Mouse (Mus musculus) embryonic facial prominence, embryonic 11.5 days (tissue): ENCODE measurements around the gene Utp14b. TPM values are rescaled to one million over a fixed set of nuclear protein-coding genes. Genes with fewer than 3 reads are reported as not detected.

ENCODE experiments used
- ATAC-seq: fragments of 200-750 bp; cut with Nextera tagmentation; replicated peaks from 2 replicates; pipeline ENCODE4 v1.8.0; 2017; ENCODE audit warnings: low read depth; ENCODE audit not compliant: insufficient number of reproducible peaks, low FRiP score, low TSS enrichment
- DNase-seq: peaks from one replicate; pipeline ENCODE4 v3.0.0-alpha.2; 2015; ENCODE audit warnings: low spot score
- H3K27ac ChIP-seq: fragments of 300-500 bp; sonication (generic); replicated peaks from 2 replicates; pipeline ENCODE4 v1.5.1; 2014; ENCODE audit warnings: mild to moderate bottlenecking, low read depth, low read length, control low read depth
- H3K27me3 ChIP-seq: fragments of 300-500 bp; sonication (generic); 2 replicates; pipeline ENCODE4 v1.6.1; 2014; ENCODE audit warnings: mild to moderate bottlenecking, low read length, moderate library complexity, mixed read lengths; ENCODE audit not compliant: control insufficient read depth, insufficient read depth
- H3K36me3 ChIP-seq: fragments of 300-500 bp; sonication (generic); replicated peaks from 2 replicates; pipeline ENCODE4 v1.6.1; 2014; ENCODE audit warnings: low read depth, mild to moderate bottlenecking, low read length, moderate library complexity, mixed read lengths; ENCODE audit not compliant: control insufficient read depth, insufficient read depth
- H3K4me1 ChIP-seq: fragments of 300-500 bp; sonication (generic); 2 replicates; pipeline ENCODE4 v1.6.1; 2014; ENCODE audit warnings: low read length, mixed read lengths; ENCODE audit not compliant: control insufficient read depth, insufficient read depth
- H3K4me2 ChIP-seq: fragments of 300-500 bp; sonication (generic); 2 replicates; pipeline ENCODE4 v1.6.1; 2014; ENCODE audit warnings: low read depth, mild to moderate bottlenecking, control low read depth, low read length, moderate library complexity
- H3K4me3 ChIP-seq: fragments of 300-500 bp; sonication (generic); 2 replicates; pipeline ENCODE4 v1.5.1; 2014; ENCODE audit warnings: low read depth, low read length, control low read depth
- H3K9ac ChIP-seq: fragments of 300-500 bp; sonication (generic); replicated peaks from 2 replicates; pipeline ENCODE4 v1.6.1; 2014; ENCODE audit warnings: mild to moderate bottlenecking, control low read depth, low read length
- H3K9me3 ChIP-seq: fragments of 300-500 bp; sonication (generic); replicated peaks from 2 replicates; pipeline ENCODE4 v1.6.1; 2016; ENCODE audit warnings: mild to moderate bottlenecking, low read length, inconsistent platforms, mixed read lengths; ENCODE audit not compliant: control insufficient read depth
- WGBS: fragments of 180-500 bp; shearing (Covaris S2); extraction: QIAGEN DNeasy Blood & Tissue Kit; methylation state at CpG from one replicate; pipeline ENCODE4 v1.1.7; 2014; 5-methylcytosine and 5-hydroxymethylcytosine counted together
- polyA plus RNA-seq: library from polyadenylated mRNA; unstranded; fragments of >200 nt; fragmentation: Nextera tagmentation; extraction: Ambion mirVana; gene quantifications from 2 replicates; pipeline ENCODE4 v1.2.1, GENCODE M21; 2014

The Utp14b gene
- polyA plus RNA-seq, 1 experiment from 2014 or later, result 6.6 TPM

DNA sequence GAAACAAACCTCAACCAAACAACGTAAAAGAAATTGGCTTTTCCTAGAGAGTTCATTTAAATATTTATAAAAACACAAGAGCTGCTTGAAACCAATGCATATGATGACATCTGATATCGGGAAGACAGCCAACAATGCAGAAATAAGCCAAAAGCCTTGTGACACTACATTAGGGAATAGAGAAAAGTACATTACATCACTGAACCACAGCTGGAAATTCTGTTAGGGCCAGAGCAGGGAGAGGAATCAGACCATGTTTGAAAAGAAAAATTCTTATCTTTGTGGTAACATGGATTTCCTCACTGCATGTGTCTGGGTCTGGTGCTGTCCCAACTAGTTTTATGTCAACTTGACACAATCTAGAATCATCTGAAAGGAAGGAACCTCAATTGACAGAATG, 15.6 kb upstream of the Utp14b start:
- Histone ChIP-seq H3K4me3 (no peak overlapping the region), H3K27me3 (no peaks in the 10 kb centered on the region), H3K4me1 (no peaks in the 10 kb centered on the region), H3K4me2 (no peak overlapping the region), H3K27ac (no peak overlapping the region), H3K36me3 (no peaks in the 10 kb centered on the region), H3K9ac (no peak overlapping the region), H3K9me3 (no peaks in the 10 kb centered on the region)
- no peak for ATAC-seq
- no peak for DNase-seq
- 86% methylated on average over 2 of the region's 2 CpGs for WGBS

DNA sequence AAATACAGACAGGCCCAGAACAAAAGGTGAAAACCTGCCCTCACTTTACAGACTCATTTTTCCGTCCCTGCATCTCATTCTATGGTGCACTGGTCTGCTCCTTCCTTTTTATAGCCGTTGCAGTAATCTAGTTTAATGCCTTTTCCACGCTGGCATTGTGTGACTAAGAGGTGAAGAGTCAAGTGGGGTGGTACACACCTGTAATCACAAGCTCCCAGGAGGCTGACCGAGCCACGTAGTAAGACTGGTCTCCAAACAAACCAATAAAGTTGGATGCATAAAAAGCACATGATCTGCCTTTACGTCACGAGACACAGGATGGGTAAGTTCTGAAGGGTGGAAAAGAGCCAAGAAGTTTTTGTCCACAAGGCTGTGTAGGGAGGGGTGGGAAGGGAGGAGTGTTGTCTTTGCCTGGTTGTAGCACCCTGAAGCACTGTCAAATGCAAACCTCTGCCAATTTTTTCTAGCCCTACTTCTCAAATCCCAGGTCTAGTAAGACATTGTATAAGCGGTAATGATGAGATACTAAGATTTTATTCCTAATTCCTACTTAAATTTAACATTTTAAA, 10.4 kb upstream of the Utp14b start:
- Histone ChIP-seq H3K4me3 (no peak overlapping the region), H3K9ac (no peak overlapping the region), H3K27me3 (no peaks in the 10 kb centered on the region), H3K4me1 (no peaks in the 10 kb centered on the region), H3K9me3 (no peaks in the 10 kb centered on the region), H3K27ac (no peak overlapping the region), H3K36me3 (no peaks in the 10 kb centered on the region), H3K4me2 (no peak overlapping the region)
- DNase-seq (peak; percentile 2), ATAC-seq (no peak)
- 57% methylated on average over 8 of the region's 8 CpGs for WGBS

DNA sequence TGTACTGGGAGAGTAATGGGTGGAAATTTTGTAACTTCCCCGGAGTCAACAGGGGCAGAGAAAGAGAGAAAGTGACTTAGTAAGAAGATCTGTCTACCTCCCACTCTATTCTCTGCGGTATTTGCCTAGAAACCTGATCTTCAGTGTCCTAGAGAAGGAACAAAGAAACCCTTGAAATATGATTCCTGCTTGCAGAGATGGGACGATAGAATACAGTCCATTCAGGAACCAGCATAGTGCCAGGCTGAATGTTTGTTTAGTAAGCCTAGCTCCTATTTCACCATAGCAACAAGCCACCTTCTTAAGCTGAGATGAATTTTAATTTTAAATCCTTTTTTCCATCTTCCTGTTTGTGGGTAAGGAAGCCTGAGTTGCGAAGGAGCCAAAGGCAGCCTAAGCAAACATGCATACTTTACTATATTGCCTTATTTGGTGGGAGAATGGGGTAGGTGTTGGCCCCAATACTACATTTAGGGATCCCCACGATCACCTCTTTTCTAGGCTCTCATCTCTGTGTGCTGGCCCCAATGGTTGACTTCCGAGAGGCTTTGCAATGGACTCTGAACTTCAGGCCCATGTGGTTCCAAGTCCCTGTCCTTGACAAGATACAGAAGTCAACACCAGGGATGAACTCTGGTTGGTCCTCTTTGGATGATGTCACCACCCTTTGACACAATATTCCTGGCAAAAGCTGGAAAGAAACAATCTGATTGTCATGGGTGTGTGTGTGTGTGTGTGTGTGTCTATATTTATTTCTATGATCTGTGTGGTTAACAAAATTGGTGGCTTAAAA, 8.4 kb upstream of the Utp14b start:
- H3K4me3 ChIP-seq, result no peak overlapping the region
- no peaks in the 10 kb centered on the region for H3K9me3 ChIP-seq
- H3K9ac ChIP-seq, result no peak overlapping the region
- 30% methylated on average over 6 of the region's 6 CpGs for WGBS
- no peaks in the 10 kb centered on the region for H3K27me3 ChIP-seq
- ATAC-seq (peak; percentile 81), DNase-seq (peak; percentile 77)
- H3K36me3 ChIP-seq, result no peaks in the 10 kb centered on the region
- no peaks in the 10 kb centered on the region for H3K4me1 ChIP-seq
- H3K4me2 ChIP-seq, result no peak overlapping the region
- H3K27ac ChIP-seq, result no peak overlapping the region

DNA sequence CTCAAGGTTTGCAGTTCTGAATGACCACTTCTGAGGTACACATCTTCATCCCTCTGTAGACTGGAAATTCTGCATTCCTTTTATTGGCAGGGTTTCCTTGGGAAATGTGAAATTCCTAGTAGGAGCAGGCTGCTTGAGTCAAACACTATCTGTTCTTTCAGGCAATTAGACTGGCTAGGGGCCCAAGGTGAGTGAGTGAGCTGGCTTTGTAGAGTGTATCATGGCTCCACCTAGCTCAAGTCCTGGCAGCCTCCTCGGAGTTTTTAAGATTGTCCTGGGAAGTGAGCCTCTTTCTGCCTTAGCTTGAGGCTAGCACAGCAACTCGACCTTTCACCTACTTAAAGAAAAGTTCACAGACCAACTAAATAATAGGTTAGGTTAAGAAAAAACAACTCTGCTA, 1.4 kb upstream of the Utp14b start:
- H3K4me3 ChIP-seq, result no peak overlapping the region
- no peaks in the 10 kb centered on the region for H3K27me3 ChIP-seq
- DNase-seq (peak; percentile 27), ATAC-seq (no peak)
- WGBS, result 10% methylated on average over 2 of the region's 2 CpGs
- no peak overlapping the region for H3K9ac ChIP-seq
- H3K4me2 ChIP-seq, result no peak overlapping the region
- H3K4me1 ChIP-seq, result no peaks in the 10 kb centered on the region; the same call in 1 of the 2 replicates
- no peaks in the 10 kb centered on the region for H3K9me3 ChIP-seq
- H3K36me3 ChIP-seq, result no peaks in the 10 kb centered on the region
- H3K27ac ChIP-seq, result no peak overlapping the region

DNA sequence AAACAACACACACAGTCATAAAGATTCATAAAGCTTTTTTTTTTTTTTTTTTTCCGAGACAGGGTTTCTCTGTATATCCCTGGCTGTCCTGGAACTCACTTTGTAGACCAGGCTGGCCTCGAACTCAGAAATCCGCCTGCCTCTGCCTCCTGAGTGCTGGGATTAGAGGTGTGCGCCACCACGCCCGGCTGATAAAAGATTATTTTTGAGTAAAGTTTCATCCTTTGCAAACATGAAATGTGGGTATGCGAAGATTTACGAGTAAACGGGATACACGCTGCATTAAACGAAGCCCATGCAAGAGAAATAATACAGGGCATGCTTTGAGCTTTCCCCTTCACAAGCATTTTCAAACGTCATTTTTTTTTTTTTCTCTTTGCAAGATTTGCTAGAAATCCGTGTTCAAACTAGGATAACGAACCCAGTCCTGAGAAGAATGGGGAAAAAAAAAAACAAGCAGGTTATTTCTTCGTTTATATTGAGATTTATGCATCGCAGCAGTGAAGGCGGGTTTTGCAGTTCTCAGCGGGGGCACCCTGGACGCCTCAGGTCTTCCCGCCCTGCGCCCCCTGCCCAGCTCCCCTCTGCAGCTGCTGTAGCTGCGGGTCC, 713 bp upstream of the Utp14b start:
- no peak for ATAC-seq
- Histone ChIP-seq H3K27ac (peak overlapping the region; percentile 95), H3K9ac (peak overlapping the region; percentile 6; the same call in 1 of the 2 replicates), H3K4me1 (no peaks in the 10 kb centered on the region; the same call in 1 of the 2 replicates), H3K27me3 (no peaks in the 10 kb centered on the region), H3K9me3 (no peaks in the 10 kb centered on the region), H3K36me3 (no peaks in the 10 kb centered on the region), H3K4me3 (peak overlapping the region; percentile 98), H3K4me2 (peak overlapping the region; percentile 38)
- no peak for DNase-seq
- 31% methylated on average over 22 of the region's 22 CpGs for WGBS

DNA sequence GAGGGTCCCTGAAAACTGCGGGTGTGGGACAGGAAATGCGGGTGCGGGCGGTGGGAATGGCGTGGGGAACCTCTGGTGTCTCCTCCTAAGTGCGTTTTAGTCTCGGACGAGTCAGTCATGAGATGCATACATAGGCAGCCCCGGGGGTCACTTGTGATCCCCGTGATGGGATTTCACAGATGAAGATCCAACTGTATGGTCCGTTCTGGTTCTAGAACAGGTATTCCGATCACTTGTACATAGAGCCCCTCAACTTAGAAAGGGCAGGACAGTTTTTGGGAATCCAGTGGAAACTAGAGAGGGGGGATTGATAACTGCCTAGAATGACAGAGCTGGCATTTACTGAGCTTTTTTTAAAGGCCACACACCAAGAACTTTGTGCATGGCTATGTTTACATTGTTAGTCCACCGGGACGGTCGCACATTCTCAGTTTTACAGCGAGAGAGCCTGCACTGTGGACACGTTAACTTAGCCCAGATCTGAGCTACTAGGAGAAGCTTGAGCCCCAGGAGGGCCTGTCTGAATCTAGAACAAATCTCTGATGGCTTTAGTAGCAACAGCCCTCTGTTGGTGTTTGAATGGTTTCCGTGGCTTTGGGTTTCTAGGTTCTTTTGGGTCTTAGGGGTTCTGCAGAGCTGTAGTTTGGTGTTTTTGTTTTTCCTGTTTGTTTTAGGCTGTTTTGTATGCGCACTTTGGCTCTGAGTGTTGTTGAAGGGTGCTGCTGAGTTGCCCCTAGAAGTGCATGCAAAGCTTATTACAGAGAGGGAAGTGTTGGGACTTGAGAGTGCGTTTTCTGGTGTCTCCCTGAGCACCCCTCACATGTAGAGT, 817 bp downstream of the Utp14b start:
- WGBS, result 2% methylated on average over 20 of the region's 20 CpGs
- H3K4me3 ChIP-seq, result peak overlapping the region; percentile 98
- no peaks in the 10 kb centered on the region for H3K9me3 ChIP-seq
- peak overlapping the region; percentile 50 for H3K4me2 ChIP-seq
- no peaks in the 10 kb centered on the region; the same call in 1 of the 2 replicates for H3K4me1 ChIP-seq
- peak overlapping the region; percentile 98 for H3K9ac ChIP-seq
- no peak for ATAC-seq
- no peaks in the 10 kb centered on the region for H3K27me3 ChIP-seq
- peak overlapping the region; percentile 95 for H3K27ac ChIP-seq
- DNase-seq, result peak; percentile 38
- no peaks in the 10 kb centered on the region for H3K36me3 ChIP-seq

DNA sequence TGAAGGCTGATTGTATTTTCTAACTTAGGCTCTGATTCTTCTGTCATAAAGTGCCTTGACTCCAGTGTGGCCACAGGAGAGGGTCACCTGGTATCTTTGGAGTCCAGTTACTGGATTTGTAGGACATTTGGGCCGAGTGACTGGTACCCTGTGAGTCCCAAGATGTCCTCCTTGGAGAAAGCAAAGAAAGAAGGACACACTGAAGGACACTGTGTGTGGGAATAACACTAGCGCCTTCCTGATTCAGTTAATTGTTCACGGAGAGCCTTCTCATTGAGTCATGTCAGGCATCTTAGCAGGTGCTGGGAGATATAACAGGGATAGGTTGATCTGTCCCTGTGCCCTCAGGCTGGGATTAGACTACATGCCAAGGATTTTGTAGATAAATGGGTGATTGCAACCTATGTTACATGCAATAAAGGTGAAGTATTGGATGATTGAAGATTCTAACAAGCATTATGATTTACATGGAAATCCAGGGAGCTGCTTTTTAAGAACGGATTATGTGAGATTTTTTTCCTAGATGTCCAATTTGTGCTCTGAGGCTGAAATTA, 1.5 kb downstream of the Utp14b start:
- Histone ChIP-seq H3K4me2 (peak overlapping the region; percentile 50), H3K9me3 (no peaks in the 10 kb centered on the region), H3K4me1 (no peaks in the 10 kb centered on the region; the same call in 1 of the 2 replicates), H3K9ac (peak overlapping the region; percentile 98), H3K27me3 (no peaks in the 10 kb centered on the region), H3K4me3 (peak overlapping the region; percentile 98), H3K27ac (no peak overlapping the region), H3K36me3 (no peaks in the 10 kb centered on the region)
- no peak for DNase-seq
- 47% methylated on average over 4 of the region's 4 CpGs for WGBS
- ATAC-seq, result no peak
